Mouse (Mus musculus): ENCODE results near the gene Akr7a5. TPM values are rescaled to one million over a fixed set of nuclear protein-coding genes. Genes with fewer than 3 reads are reported as not detected.

Gene Akr7a5
- polyA plus RNA-seq, 1 experiment, result 86.8 TPM

DNA sequence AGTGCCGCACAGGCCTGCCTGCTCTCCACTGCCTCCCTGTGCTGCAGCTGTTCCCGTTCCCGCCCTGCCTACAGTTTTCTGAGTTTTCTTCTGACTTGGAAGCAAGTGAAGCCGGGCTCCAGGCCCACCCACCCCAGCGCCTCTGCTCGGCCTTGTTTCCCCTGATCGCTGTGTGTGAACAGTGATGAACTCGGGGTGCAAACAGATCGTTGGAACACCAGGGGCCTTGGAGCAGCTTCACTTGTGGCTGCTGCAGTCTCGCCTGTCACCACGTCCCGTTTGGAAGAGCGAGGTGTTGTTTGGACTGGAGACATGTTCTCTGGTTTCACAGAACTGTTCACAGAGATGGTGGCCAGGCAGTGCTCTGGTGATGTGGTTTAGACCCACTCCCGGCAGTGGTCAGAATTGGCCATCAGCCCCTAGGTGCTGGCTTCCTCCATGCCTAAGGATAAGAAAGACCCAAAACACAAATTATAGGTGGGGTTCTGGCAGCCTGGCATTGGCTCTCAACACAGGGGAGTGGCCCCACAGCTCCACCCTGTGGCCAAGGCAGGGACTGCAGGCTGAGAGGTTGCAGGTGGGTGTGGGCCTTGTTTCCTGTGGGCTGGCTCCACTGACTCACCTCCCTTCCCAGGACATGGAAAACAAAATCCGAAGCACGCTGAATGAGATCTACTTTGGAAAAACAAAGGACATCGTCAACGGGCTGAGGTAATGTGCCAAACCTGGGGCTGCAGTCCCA, 23.3 kb upstream of the Akr7a5 start:
- TF ChIP-seq GATA1 (IDR thresholded peaks at IDR 0.05; ENCODE audit: low read length), result no peak

DNA sequence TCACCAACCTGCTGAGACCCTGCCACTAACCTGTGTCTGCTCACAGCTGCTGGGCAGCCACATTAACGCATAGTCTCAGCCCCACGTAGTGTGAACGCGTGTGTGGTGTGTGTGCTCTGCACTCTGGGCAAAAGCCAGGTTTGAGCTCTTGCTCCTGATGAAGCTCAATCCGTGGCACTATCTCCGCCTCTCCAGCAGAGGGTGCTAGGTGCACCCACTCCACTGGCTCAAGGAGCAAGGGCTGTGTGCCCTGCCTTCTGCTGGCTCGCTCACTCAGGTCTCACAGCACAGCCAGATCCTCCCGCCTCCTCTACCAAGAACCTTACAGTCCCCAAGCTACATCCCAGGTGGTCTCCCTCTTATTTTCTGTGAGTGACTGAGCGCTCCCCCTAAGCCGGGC, 21.5 kb upstream of the Akr7a5 start:
- no peak for TF ChIP-seq GATA1 (IDR thresholded peaks at IDR 0.05; ENCODE audit: low read length)

DNA sequence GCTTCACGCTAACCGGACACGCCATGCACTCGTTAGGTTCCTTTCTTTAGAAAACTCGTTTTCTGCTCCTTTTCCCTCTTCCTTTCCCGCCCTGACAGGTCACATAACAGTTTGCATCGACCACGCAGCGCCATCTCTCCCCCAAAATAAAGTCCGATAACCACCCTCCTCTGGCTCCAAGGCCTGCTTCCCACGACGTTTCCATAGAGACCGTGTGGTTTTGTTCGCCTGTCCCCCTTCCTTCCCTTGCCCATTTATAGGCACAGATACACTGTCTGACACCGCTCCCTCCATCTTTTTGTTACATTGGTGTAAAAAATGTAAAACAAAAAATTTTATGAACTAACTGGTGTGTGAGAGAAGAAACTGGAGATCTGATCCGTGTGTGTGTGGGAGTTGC, 19.4 kb upstream of the Akr7a5 start:
- TF ChIP-seq GATA1 (IDR thresholded peaks at IDR 0.05; ENCODE audit: low read length), result no peak

DNA sequence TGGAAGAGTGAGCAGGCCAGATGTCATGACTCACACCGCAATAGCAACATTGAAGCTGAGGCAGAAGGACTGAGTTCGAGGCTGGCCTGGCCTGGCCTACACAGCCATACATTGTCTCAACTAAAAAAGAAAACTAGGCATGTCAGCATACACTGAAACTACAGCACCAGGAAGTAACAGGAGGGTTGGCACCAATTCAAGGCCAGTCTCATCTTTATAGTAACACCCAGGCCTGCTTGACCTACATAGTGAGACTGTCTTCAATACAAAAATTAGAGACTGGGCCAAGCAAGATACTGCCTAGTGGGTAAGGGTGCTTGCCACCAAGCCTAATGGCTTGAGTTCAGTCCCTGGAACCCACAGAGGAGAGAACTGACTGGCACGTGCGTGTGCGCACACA, 18.5 kb upstream of the Akr7a5 start:
- no peak for TF ChIP-seq GATA1 (IDR thresholded peaks at IDR 0.05; ENCODE audit: low read length)

DNA sequence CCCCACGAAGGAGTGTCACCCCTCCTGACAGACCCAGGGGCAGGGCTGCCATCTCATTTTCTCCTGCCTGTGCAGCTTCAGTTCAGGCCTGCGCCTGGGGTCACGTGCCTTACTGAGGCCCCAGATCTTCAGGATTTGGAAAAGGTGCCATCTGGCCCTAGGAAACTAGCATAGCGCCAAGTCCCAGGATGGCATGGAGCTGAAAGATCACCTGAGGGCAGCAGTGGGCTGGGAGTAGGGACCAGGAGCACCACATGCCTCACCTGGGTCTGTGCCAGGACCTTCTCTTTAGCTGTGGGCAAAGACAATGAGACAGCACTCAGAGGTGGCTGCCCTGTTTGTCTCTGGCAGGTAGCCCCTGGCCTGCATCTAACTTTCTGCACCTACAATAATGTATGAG, 13.0 kb upstream of the Akr7a5 start:
- TF ChIP-seq GATA1 (IDR thresholded peaks at IDR 0.05; ENCODE audit: low read length), result no peak

DNA sequence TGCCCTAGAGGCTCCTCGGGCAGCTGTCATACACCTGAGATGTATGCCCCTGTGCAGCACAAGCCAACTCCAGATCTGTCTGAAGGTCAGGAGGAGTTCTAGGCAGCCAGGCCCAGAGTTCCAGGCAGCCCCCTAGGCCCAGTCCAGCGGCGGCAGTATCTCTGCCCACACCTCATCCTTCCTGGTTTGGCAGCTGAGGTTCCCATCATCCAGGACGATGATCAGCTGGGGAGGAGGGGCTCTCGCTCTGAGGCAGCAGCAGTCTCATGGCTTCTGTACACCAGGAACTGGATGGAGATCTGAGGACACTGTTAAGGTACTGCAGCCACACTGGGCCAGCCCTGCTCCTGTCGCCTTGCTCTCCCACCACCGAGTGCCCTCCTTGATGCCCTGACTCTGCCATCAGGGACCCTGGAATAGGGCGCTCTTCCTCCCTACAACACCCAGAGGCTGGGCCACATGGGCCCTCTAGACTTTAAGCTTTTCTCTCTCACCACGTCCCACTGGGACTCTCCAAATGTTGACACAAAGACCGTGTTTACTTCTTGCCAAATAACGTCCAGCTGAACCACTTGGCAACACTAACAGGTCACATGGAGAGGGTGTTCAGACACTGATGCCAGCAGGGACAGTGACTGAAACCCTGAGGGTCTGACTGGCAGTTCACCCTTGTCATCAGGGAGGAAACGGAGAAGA, 11.7 kb upstream of the Akr7a5 start:
- TF ChIP-seq GATA1 (IDR thresholded peaks at IDR 0.05; ENCODE audit: low read length), result no peak

DNA sequence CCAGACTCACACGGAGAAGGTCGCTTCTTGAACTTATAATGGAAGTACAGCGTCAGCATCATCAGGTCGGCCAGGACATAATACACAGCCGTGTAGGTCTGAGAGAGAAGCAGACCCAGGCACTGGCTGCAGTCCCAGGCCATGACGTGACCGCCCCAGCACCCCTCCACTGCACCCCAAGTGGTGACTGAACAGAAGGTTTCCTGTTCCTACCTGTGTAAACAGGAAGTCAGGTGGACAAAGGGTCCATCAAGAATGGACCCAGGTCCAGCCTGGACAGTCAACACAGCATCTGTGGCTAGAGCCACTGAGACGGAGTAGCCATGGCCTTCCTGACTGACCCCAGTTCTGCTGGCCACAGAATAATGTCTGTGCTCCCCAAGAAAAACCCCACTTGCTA, 8.8 kb upstream of the Akr7a5 start:
- TF ChIP-seq GATA1 (IDR thresholded peaks at IDR 0.05; ENCODE audit: low read length), result no peak

DNA sequence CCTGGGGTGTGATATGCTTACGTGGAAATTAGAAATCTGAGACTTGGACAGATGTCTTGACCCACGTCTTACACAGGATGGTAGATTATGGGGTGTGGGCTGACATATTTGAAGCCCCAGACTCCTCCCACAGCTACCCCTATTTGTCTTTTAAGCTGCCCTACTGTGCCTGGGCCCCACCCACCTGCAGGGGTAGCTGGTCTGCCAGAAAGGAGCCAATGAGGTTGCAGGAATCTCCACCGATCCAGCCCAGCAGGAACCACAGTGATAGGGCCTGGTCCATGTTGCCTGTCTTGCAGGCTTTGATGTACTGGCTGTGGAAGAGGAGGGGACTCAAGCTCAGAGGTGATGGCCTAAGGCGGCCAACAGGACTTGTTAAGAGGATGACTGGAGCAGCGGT, 8.3 kb upstream of the Akr7a5 start:
- TF ChIP-seq GATA1 (IDR thresholded peaks at IDR 0.05; ENCODE audit: low read length), result no peak

DNA sequence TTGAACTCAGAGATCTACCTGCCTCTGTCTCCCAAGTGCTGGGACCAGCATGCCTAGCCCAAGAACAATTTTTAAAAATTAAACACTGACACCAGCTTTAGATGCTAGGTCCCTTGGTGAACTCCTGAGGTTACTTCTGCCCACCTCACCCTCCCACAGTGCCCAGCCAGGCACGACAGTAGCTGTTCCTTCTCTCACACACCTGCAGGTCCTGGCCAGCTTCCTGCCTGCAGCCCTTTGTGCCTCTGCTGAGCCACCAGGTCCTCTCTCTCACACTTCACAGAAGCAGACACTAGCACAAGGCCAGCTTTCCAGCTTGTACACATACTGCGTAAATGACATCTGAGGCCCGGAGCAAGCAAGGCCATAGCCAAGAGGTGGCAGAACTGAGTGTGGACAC, 5.0 kb upstream of the Akr7a5 start:
- no peak for TF ChIP-seq GATA1 (IDR thresholded peaks at IDR 0.05; ENCODE audit: low read length)

DNA sequence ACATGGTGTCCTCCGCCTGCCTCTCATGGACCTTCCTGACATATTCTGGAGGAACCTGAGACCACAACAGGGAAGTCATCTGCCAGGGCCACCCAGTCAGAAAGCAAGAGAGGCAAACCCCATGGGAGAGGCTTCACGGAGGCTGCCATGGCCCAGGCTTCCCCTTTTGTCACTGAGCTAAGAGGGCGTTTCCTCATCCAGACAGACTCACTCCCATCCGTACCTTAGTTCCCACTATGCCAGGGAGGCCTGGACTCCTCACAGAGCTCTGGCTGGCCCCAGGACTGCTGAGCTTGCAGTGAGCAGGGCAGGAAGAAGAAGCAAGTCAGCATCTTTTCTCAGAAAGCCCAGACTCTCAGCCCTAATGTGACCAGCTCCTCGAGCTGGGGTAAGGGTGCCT, 2.6 kb upstream of the Akr7a5 start:
- TF ChIP-seq GATA1 (IDR thresholded peaks at IDR 0.05; ENCODE audit: low read length), result no peak

DNA sequence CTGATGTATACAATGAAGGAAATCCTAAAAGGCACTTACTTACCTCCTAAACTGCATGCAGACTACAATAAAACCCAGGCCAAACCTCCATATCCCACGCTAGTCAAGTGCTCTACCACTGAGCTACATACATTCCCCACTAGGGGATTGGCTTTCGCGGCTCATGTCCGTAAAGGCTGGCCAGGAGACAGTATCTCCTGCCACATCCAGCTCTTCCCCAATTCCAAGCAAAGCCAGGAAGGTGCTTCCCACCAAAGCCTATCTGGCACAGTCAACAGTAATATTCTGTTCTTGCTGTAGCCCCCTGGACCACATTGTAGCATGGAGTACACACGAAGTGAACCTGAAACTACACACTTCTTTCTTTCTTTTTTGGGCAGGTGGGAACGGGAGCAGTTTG, 893 bp upstream of the Akr7a5 start:
- no peak for TF ChIP-seq GATA1 (IDR thresholded peaks at IDR 0.05; ENCODE audit: low read length)

DNA sequence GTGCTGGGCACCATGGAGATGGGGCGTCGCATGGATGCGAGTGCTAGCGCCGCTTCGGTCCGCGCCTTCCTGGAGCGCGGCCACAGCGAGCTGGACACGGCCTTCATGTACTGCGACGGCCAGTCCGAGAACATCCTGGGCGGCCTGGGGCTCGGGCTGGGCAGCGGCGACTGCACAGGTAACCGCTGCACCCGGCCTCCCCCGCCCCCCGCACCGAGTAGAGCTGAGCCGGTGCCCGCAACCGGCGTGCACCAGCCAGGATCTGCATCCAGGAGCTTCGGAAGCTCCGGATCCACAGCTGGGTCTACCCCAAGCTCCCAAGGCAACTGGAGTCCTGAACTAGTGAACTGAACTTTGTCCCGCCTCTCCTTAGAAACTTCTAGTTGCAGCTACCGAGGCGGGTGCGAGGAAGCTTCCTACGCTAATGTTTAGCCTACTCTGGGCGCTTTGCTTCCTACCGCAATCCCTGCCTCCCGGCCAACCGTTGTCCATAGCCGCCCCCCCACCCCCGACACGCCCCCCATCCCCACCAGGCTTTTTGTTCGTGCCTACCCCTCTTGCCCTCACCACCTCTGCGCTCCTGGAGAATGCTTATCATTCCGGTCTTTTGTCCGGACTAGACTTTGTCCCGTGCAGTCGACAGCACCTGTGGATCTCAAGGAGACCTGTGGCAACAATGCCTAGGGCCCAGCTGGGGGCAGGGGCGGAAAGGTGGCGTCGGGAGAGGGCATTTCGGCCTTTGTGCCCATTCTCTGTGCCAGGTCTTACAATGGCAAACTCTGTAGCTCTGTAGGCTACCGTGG, 556 bp downstream of the Akr7a5 start:
- TF ChIP-seq GATA1 (IDR thresholded peaks at IDR 0.05; ENCODE audit: low read length), result no peak

DNA sequence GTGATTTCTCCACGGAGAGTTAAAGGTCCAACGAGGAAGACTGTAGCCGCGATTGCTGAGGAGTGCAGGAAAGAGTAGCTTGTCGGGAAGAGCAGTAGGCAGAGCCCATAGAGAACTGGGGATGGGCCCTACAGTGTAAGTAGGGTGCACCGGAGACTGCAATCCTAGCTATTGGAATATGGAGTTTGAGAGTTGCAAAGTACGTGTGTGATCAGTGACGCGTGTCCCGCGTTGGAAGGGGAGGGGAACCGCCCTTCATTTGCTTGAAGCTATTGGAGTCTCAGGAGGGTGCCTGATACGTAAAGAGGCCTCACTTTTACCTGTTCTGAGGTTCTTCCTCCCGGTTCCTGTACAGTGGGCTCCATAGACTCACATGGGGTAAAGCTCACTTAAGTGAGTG, 1.2 kb downstream of the Akr7a5 start:
- TF ChIP-seq GATA1 (IDR thresholded peaks at IDR 0.05; ENCODE audit: low read length), result no peak

DNA sequence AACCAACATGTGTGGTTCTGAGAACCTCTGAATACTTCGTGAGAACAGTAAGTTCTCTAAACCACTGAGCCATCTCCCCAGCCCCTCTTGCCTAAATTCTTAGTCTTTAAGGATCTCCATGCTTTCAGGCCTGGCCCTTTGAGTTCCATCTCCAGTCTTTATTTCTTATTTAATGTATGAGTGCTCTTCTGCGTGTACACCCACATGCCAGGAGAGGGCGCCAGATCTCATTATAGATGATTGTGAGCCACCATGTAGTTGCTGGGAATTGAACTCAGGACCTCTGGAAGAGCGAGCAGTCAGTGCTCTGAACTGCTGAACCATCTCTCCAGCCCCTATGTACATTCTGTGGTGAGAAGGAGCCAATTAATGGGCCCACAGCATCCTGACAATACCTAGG, 2.1 kb downstream of the Akr7a5 start:
- no peak for TF ChIP-seq GATA1 (IDR thresholded peaks at IDR 0.05; ENCODE audit: low read length)

DNA sequence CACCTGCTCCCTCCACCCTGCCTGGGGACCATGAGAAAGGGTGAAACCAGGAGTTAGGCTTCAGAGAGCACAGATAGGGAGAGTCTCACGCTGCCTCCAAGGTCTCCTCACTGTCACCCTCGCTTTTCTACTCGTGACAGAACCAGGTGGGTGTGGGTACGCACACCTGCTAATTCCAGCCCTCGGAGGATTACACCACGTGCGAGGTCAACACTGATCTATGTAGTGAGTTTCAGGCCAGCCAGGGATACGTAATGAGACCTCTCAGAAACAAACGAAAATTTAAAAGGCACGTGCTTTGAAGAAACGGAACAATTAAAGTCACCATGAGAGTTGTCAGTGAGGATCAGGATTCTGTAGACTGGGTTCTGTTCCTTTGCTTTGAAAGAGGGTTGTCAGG, 7.9 kb downstream of the Akr7a5 start:
- TF ChIP-seq GATA1 (IDR thresholded peaks at IDR 0.05; ENCODE audit: low read length), result no peak

DNA sequence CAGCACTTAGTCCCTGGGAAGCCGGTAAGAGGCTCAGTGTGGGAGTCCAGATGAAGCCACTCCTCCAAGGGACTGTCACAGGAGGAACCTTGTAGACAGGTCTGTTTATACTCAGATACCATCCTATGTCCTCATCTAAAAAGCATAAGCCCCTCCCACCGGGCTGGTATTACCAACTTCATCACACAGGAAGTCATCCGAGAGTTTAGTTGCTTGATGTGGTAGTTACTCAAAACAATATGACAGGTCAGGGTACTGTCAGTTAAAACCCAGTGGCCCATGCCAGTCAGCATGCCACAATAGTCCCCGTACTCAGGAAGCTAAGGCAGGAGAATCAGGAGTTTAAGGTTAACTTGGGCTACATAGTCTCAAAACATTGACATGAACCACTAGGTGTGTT, 9.2 kb downstream of the Akr7a5 start:
- no peak for TF ChIP-seq GATA1 (IDR thresholded peaks at IDR 0.05; ENCODE audit: low read length)
